Mouse (Mus musculus): Measurements from ENCODE around the gene Gm10073. TPM values are rescaled to one million over a fixed set of nuclear protein-coding genes. Genes with fewer than 3 reads are reported as not detected.
A peak's percentile ranks its signal among the peaks of the same experiment; 100 is the strongest.

Gene Gm10073
- polyA plus RNA-seq, 1 experiment from 2014 or later: 8.8 TPM

GRCm38 (mm10) chr8:106617196-106617595, 43.9 kb upstream of the Gm10073 start:
- 50% methylated on average over 6 of the region's 6 CpGs for WGBS
- peak overlapping the region; percentile 86 for H3K27ac ChIP-seq (ENCODE audit: low read depth, low read length)

GRCm38 (mm10) chr8:106616679-106617078, 43.4 kb upstream of the Gm10073 start:
- H3K9me3 ChIP-seq (ENCODE audit: control insufficient read depth): no peaks in the 10 kb centered on the region
- no peaks in the 10 kb centered on the region for H3K27me3 ChIP-seq (replicated peaks; ENCODE audit: control insufficient read depth, insufficient read depth, low read length)
- peak overlapping the region; percentile 86 for H3K27ac ChIP-seq (ENCODE audit: low read depth, low read length)
- H3K4me1 ChIP-seq (replicated peaks; ENCODE audit: control insufficient read depth, insufficient read depth, low read length): peaks cover 31% of the 10 kb centered on the region
- H3K4me3 ChIP-seq (ENCODE audit: low read depth, low read length): no peak overlapping the region
- TF ChIP-seq CTCF (IDR thresholded peaks at IDR 0.05; ENCODE audit: low read depth): no peak
- ATAC-seq: no peak
- H3K36me3 ChIP-seq (ENCODE audit: control insufficient read depth, insufficient read depth): no peaks in the 10 kb centered on the region; the same call in 1 of the 2 replicates
- no peak overlapping the region for H3K9ac ChIP-seq (ENCODE audit: low read depth, low read length)
- WGBS: 41% methylated on average over 4 of the region's 4 CpGs
- no peak overlapping the region for H3K4me2 ChIP-seq (replicated peaks; ENCODE audit: low read depth)

More at GRCm38 (mm10) chr8:106617196-106617595, 43.9 kb upstream of the Gm10073 start:
- H3K9ac ChIP-seq (ENCODE audit: low read depth, low read length): no peak overlapping the region
- 0 out of 2 replicates have a peak overlapping the region, but pooled peaks have one; percentile 3 for H3K4me2 ChIP-seq (replicated peaks; ENCODE audit: low read depth)
- no peak for TF ChIP-seq CTCF (IDR thresholded peaks at IDR 0.05; ENCODE audit: low read depth)
- H3K9me3 ChIP-seq (ENCODE audit: control insufficient read depth): no peaks in the 10 kb centered on the region
- H3K4me1 ChIP-seq (replicated peaks; ENCODE audit: control insufficient read depth, insufficient read depth, low read length): peaks cover 30% of the 10 kb centered on the region
- H3K36me3 ChIP-seq (ENCODE audit: control insufficient read depth, insufficient read depth): no peaks in the 10 kb centered on the region; the same call in 1 of the 2 replicates
- H3K27me3 ChIP-seq (replicated peaks; ENCODE audit: control insufficient read depth, insufficient read depth, low read length): no peaks in the 10 kb centered on the region
- no peak overlapping the region for H3K4me3 ChIP-seq (ENCODE audit: low read depth, low read length)
- ATAC-seq: no peak

- H3K4me1 ChIP-seq (replicated peaks; ENCODE audit: control insufficient read depth, insufficient read depth, low read length): peaks cover 35% of the 10 kb centered on the region
- no peak overlapping the region for H3K9ac ChIP-seq (ENCODE audit: low read depth, low read length)
- ATAC-seq: peak; percentile 33
- no peaks in the 10 kb centered on the region; the same call in 1 of the 2 replicates for H3K36me3 ChIP-seq (ENCODE audit: control insufficient read depth, insufficient read depth)
- no peak overlapping the region for H3K4me3 ChIP-seq (ENCODE audit: low read depth, low read length)
- H3K27me3 ChIP-seq (replicated peaks; ENCODE audit: control insufficient read depth, insufficient read depth, low read length): no peaks in the 10 kb centered on the region
- no peak overlapping the region for H3K4me2 ChIP-seq (replicated peaks; ENCODE audit: low read depth)
- no peak for TF ChIP-seq CTCF (IDR thresholded peaks at IDR 0.05; ENCODE audit: low read depth)
- H3K27ac ChIP-seq (ENCODE audit: low read depth, low read length): peak overlapping the region; percentile 86
- WGBS: 51% methylated on average over 10 of the region's 10 CpGs
- H3K9me3 ChIP-seq (ENCODE audit: control insufficient read depth): no peaks in the 10 kb centered on the region
Measured at GRCm38 (mm10) chr8:106615661-106616299, 42.5 kb upstream of the Gm10073 start.

GRCm38 (mm10) chr8:106614704-106615103, 41.4 kb upstream of the Gm10073 start:
- no peaks in the 10 kb centered on the region for H3K27me3 ChIP-seq (replicated peaks; ENCODE audit: control insufficient read depth, insufficient read depth, low read length)
- no peak for TF ChIP-seq CTCF (IDR thresholded peaks at IDR 0.05; ENCODE audit: low read depth)
- H3K4me1 ChIP-seq (replicated peaks; ENCODE audit: control insufficient read depth, insufficient read depth, low read length): peaks cover 37% of the 10 kb centered on the region
- no peaks in the 10 kb centered on the region for H3K9me3 ChIP-seq (ENCODE audit: control insufficient read depth)
- peak overlapping the region; percentile 86 for H3K27ac ChIP-seq (ENCODE audit: low read depth, low read length)
- H3K36me3 ChIP-seq (ENCODE audit: control insufficient read depth, insufficient read depth): no peaks in the 10 kb centered on the region; the same call in 1 of the 2 replicates
- ATAC-seq: peak; percentile 63
- WGBS: 26% methylated on average over 5 of the region's 5 CpGs
- no peak overlapping the region for H3K4me3 ChIP-seq (ENCODE audit: low read depth, low read length)
- no peak overlapping the region for H3K9ac ChIP-seq (ENCODE audit: low read depth, low read length)
- peak overlapping the region; percentile 13; the same call in 1 of the 2 replicates for H3K4me2 ChIP-seq (replicated peaks; ENCODE audit: low read depth)

- no peak overlapping the region for H3K4me3 ChIP-seq (ENCODE audit: low read depth, low read length)
- peak overlapping the region; percentile 62; the same call in 1 of the 2 replicates for H3K27ac ChIP-seq (ENCODE audit: low read depth, low read length)
- no peak overlapping the region for H3K9ac ChIP-seq (ENCODE audit: low read depth, low read length)
- no peaks in the 10 kb centered on the region for H3K27me3 ChIP-seq (replicated peaks; ENCODE audit: control insufficient read depth, insufficient read depth, low read length)
- no peak overlapping the region; the same call in 1 of the 2 replicates for H3K4me2 ChIP-seq (replicated peaks; ENCODE audit: low read depth)
- ATAC-seq: no peak
- peaks cover 30% of the 10 kb centered on the region for H3K4me1 ChIP-seq (replicated peaks; ENCODE audit: control insufficient read depth, insufficient read depth, low read length)
- H3K9me3 ChIP-seq (ENCODE audit: control insufficient read depth): no peaks in the 10 kb centered on the region
- no peak for TF ChIP-seq CTCF (IDR thresholded peaks at IDR 0.05; ENCODE audit: low read depth)
- 31% methylated on average over 3 of the region's 3 CpGs for WGBS
- no peaks in the 10 kb centered on the region; the same call in 1 of the 2 replicates for H3K36me3 ChIP-seq (ENCODE audit: control insufficient read depth, insufficient read depth)
Measured at GRCm38 (mm10) chr8:106612047-106612446, 38.8 kb upstream of the Gm10073 start.

- Histone ChIP-seq H3K9ac (ENCODE audit: low read depth, low read length) (no peak overlapping the region), H3K36me3 (ENCODE audit: control insufficient read depth, insufficient read depth) (no peaks in the 10 kb centered on the region; the same call in 1 of the 2 replicates), H3K27me3 (replicated peaks; ENCODE audit: control insufficient read depth, insufficient read depth, low read length) (no peaks in the 10 kb centered on the region), H3K4me3 (ENCODE audit: low read depth, low read length) (no peak overlapping the region), H3K4me1 (replicated peaks; ENCODE audit: control insufficient read depth, insufficient read depth, low read length) (peaks cover 25% of the 10 kb centered on the region), H3K4me2 (replicated peaks; ENCODE audit: low read depth) (no peak overlapping the region; the same call in 1 of the 2 replicates), H3K27ac (ENCODE audit: low read depth, low read length) (peak overlapping the region; percentile 62), H3K9me3 (ENCODE audit: control insufficient read depth) (no peaks in the 10 kb centered on the region)
- TF ChIP-seq CTCF (IDR thresholded peaks at IDR 0.05; ENCODE audit: low read depth): no peak
- WGBS: 36% methylated on average over 9 of the region's 9 CpGs
- ATAC-seq: peak; percentile 31
Measured at GRCm38 (mm10) chr8:106610958-106611640, 37.8 kb upstream of the Gm10073 start.
